Mouse (Mus musculus) layer of hippocampus, postnatal 25 days (tissue): ENCODE data around the gene Bcr. TPM values are rescaled to one million over a fixed set of nuclear protein-coding genes. Genes with fewer than 3 reads are reported as not detected.

Experiments used
- DNase-seq, 2 experiments: peaks; one replicate each; pipeline ENCODE4 v3.0.0; 2022; ENCODE audit warnings: mixed read lengths in 2 of 2, low spot score in 1 of 2; ENCODE audit errors: extremely low spot score in 1 of 2
- total RNA-seq, 2 experiments: library from RNA; stranded (reverse); gene quantifications; 2 replicates each; pipeline ENCODE4 v1.2.3; 2021

Bcr gene
- total RNA-seq, 2 experiments from 2014 or later = 107 to 109 TPM

DNA sequence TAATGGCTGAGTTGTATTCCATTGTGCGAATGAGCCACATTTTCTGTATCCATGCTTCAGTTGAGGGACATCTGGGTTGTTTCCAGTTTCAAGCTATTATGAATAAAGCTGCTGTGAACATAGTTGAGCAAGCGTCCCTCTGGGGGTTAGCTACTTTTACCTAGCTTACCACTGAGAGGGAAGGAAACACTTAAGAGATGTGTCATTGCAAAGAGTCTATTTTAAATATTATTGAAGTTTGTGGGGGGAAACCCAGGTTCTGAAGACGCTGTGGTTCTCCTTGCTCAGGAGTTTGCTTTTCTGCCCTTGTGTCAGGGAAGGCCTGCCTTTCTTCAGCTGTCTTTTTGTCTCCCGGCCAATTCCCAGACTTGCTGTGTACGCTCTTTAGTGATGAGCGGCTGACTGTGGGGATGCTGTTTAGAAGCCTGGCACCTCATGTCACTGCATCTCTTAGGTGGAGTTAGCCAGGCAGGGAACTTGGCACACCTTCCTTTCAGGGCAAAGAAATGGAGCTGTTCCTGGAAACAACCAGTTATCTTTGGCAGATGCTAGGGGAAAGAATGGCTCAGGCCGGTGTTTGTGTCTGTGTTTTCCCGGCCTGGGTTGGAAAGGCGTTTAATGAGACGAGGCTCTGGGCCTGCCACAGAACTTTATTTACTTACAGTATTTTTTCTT, 31.2 kb downstream of the Bcr start:
- DNase-seq = no peak

DNA sequence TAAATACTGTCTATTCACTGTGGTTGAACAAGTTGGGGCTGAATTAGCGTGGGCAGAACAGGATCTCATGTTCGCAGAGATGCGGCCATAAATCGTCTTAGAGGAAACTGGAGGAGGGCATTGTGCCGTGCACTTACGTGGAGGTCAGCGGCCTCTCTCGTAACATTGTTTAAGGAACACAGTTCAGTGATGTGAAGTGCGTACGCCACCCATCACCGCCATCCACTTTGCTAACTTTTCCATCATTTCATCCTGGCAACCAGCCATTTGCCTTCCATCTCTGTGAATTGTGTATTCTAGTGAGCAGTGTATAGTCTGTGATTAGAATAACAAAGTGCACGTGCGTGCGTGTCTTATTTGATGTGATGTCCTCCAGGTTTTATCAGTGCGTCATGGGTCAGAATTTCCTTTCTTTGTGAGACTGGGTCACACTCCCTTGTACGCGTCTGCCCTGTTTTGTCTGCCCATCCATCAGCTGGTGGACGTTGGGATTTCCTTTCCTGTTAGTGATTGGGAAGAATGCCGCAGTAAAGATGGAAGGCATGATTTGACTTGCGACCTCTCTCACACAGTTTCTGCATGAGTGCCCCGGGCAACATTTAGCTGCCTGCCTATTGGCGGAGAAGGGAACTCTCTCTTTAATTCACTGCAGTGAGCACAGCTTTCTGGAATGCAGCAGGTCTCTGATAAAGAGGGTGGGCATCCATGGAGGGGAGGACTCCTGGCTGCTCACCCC, 33.0 kb downstream of the Bcr start:
- DNase-seq = no peak

DNA sequence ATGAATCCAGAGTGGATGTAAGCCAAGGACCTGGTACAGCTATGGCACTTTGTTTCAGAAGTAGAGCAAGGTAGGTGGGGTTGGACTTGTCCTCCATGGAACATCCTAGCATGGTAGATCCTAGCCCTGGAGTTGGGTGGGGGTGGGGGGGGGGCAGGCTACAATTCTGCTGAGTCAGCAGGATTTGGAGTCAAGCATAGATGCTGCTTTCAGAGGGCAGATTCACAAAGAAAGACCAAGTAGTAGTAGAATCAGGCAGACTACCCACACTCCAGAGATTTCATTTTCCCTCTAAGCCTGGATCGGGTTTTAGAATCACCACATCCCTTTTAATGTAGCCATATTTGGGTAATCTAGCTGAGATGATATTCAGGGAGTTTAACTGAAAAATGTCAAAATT, 33.9 kb downstream of the Bcr start:
- no peak for DNase-seq

DNA sequence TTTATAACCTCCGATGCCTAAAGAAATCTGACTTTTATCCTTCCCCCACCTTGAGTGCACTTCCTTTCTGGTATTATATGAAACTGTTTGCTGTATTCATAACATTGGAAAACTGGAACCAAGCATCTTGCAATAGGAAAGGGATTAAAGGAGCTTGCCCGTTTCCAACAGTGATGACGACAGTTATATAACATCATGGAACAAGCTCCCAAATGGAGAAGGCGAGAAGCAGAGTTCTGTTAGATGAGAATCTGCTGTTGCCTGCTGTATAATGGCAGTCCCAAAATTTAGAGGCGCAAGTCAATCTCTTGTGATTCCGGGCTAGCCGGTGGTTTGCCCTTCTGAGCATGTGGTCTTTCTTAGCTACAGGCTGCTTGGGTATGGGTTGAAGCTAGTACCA, 34.8 kb downstream of the Bcr start:
- DNase-seq = no peak

DNA sequence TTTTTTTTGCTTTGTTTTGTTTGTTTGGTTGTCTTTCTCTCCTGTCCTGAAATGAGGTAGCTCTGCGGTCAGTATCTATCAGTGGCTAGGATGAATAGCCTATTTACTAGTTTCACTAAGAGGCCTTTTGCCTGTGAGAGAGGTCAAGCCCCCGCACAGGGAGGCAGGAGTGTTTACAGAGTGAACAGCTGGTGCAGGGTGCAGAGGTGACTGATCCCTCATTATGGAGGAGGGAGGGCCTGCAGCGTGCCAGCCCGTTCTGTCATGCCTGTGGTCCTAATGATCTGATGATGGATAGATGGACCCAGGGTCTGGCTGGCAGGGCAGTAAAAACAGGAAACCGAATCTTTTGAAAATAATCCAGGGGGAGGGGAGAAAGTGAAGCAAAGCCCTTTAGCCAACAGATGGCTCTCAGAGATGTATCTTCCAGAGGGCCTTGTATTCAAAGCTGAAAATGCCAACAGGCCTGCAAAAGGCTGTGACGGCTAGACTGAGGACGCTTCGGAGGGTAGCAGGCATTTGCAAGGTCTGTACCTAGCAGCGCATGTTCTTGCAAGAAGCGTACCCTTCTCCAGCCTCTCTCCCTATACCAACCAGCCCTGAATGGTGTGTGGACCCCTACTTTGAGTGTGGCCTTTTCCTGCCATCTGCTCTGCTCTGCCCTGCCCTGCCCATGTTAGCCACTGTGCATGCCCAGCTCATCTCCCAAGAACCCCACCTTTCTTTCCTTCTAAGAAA, 38.2 kb downstream of the Bcr start:
- no peak for DNase-seq

DNA sequence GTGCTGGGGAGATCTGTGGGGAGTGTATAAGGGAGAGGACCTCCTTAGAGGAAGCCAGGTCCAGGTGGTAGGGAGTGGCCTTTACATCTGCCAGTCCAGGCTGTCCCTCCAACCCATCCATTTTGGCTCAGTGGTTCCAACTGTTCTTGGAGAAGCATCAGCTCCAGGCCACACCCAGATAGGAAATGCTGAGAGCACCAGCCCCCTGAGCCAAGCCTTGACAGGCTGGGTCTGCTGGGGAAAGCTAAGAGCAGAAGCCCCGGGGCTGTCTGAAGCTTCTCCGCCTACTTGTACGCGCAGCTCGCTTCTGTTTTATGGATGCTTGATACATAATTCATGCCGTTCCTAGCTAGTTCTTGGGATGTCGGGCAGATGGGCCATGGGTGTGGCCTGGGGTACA, 39.9 kb downstream of the Bcr start:
- peak in 1 of 2 experiments; percentile 31 for DNase-seq

DNA sequence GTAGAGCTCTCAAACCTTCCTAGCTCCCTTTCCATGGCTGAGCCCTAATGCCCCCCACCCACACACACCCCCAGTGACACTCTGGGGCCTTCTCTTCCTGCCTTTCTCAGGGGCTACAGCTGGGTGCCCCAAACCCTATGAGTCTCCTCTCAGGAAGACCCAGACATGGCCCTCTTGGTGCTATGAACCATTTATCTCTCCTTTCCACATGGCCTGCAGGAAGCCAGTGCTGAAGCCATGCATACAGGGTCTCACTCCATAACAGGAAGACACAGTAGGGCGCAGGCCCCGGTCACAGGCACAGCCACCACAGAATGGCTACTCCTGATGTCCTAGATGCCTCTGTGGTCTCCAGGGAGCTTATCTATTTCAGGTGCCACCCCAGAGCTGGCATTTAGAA, 43.1 kb downstream of the Bcr start:
- DNase-seq = no peak

DNA sequence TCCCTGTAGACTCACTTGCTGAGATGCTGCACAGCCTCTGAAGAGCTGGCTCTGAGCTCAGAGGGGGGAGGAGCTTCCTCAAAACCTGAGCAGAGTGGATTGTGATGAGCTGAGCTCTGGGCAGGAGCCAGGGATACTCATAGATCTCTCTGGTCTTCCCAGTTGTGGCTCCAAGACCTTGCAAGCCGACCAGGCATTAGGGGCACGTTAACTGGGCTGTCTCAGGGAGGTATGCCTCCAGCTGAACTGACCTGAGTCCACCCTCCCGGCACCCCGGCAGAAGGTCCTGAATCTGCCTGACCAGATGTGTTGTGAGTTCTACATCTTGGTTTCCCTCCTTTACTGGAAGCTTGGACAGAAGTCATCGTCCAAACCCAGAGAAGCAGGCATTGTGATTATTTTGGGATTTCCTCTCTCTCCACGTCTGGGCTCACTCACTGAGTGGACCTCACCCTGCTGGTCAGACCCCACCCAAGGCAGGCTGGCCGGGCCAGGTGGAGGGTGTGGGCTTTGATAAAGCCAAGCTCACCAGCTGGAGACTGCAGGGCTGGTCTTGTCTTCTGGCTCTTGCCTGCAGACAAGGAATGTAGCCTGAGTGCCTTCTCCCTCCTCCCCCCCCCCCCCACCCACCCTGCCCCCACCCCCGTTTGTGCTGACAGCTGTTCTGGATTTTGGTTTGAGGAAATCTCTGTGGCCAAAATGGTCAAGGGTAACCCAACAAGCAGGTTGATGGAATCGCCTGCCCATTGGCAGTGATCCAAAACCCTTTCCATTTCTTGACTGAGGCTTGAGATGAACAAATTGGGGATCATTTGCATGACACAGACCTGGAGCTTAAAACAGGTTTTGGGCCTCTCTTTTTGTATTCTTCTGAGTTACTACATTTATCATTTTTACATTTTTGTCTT, 44.1 kb downstream of the Bcr start:
- DNase-seq = no peak

DNA sequence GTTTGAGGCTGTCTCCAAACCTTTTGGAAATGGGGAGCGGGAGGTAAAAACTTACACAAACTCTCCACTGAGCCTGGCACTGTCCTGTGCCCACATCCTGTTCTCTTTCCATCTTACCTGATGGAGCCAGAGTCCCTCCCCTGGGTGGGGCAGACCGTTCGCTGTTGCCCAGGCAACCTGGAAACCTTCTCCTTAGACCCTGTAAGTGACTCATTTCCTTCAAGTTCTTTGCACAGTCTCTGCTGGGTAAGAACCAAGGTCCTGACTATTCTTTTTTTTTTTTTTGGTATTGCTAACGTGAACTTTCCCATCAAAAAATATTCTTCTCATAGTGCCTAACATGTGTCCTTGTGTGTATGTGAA, 44.7 kb downstream of the Bcr start:
- DNase-seq = no peak

DNA sequence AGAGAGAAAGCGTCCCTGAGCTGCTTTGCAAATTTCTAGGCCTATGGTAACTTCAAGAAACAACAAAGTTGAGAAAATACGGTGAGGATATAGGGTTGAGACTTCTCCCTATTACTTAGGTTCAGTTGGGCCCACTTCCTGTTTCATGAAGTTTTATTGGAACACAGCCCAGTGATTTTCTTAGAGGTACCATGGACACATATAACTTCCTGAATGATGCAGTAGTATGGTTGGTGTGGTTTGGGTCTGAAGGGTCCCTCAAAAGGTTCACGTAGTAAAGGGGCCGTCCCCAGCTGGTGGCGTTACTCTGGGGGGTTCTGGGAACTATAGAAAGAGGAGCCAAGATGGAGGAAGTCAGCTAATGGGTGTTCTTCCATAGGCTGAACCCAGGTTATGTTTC, 45.3 kb downstream of the Bcr start:
- DNase-seq = no peak

DNA sequence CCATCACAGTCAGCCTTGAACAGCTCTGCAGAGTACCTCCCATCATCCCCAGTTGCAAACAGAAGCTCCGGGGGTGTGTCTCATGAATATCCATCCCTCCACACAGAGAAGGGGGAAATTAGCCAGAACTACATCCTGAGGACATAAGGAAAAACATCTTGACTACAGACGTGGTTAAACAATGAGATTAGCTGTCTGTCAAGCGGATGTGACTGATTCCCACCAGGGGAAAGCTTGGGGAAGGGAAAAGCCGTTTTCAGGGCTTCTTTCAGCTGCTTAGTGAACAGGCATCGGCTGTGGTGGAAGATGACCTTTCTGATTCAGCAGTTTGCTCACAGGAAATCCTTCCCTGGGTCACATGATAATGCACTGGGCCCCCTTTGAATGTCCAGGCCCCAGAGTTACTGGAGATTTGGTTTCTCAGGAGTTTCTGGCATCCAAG, 46.6 kb downstream of the Bcr start:
- DNase-seq = no peak

DNA sequence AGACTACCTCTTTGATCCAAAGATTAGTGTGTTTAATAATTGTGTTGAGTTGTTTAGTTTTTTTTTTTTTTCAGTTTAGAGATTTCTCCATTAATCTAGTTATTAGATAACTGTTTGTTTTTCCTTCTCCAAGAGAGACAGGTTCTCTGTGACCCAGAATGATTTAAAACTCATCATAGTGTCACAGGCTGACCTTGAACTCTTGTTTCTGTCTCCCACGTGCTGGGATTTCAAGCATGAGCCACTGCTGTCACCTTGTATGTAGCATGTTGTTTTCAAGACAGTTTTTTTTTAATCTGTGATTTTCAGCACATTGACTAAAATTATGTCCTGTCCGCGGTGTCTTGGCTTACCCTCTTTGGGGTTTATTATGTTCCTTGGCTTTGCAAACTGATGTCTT, 47.7 kb downstream of the Bcr start:
- DNase-seq = no peak

DNA sequence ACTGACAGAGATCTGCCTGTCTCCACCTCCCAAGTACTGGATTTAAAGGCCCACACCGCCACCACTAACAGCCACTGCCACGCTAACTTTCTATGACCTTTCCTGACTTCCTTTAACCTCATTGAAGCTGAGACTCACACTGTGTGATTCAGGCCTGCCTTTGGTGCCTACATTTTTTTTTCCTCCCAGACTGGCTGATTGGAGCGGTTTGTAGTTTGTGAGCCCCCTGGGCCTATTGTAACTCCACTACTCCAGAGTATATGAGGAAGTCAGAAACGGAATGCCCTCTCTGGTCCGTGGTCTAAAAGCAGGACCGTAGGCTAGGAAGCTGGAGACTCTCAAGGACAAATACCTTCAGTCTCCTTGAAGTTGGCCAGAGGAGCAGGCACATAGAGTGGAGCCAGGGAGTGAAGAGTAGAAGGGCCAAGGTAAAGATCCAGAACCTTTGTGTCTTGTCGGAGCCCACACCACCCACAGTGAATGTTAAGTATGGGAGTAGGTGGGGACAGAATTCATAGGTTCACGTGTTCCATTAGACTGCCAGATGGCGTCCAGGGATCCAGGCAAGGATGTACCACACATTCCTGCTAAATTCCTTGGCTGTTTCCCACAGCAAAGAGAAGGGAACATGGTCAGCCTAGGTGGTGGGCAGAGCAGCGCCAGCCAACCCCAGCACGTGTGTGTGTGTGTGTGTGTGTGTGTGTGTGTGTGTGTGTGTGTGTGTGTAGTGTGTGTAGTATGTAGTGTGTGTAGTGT, 51.2 kb downstream of the Bcr start:
- no peak for DNase-seq

DNA sequence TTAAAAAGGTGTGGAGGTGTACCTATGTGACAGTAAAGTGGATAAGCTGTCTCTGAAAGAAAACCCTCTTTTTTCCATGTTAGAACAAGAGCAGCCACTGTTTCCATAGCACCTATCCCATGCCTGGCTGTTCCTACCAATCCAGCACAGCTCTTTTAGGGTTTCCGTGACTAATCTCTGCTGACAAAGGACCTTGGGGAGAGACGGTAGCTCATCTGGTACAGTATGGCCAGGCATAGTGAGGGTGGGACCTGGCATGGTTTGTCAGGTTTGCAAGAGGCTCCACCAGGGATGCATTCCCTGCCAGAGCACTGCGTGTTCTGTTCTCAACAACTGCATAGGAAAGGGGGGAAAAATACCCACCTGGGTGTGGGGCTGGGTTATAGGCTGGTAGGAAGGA, 52.0 kb downstream of the Bcr start:
- no peak for DNase-seq

DNA sequence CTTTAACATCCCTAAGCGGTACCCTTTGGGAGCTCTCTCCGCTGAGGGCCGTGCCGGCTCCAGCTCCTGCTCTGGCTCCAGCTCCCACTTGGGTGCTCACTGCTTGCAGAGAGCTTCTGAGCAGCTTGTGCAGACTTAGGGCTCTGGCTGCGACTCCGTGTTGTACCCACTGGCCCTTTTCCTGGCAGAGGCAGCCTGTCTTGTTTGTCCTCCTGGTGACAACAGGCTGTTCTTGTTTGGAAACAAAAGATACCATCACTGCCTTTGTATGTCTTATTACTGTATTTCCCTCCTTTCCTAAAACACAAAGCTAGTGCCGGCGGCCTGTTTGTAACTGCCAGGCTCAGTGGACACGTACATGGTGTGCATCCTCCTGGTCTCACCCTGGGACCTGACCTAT, 53.2 kb downstream of the Bcr start:
- no peak for DNase-seq

DNA sequence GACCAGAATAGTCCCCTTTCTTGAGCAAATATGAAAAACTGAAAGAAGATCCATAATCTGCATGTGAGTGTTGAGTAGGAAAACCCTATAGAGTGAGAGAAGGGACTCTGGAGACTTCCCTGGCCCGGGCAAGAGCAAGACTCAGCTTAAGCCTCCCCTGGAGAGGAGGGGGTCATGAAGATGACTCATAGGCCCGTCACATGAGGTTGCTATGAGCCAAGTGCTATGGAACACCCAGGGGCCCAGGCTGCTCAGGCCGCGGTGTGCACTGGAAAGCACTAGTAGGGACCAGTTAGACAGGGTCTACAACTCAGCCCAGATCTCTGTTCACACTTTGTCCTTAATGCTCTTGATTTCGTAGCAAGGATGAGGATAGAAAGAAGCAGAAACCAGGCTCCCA, 54.8 kb downstream of the Bcr start:
- no peak for DNase-seq

DNA sequence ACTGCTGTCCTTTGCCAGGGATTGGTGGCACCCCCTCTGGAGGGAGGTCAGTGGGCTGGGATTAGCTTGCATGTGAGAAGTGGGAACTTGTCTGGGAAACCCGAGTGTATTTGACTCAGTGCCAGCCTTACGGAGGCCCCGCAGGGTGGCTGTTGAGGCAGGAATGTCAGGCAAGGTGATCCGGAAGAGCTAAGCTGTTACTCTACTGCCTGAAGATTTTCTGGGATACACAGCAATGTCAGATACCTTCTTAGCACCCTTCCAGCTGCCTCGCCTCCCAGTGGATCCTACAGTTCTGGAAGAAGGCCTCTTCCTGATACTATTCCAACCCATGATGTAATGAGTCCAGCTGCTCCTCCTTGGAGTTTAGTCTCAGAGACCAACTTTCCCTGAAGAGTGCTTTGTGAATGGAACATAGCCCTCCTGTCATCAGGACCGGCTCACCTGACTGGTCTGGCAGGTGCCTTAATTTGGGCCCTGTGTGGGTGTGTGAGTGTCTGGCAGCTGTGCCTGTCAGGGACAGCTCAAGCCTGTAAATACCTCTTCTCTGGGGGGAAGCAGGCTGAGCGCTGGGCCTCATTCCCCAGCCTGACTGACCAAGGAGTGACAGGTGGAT, 56.6 kb downstream of the Bcr start:
- DNase-seq = no peak

DNA sequence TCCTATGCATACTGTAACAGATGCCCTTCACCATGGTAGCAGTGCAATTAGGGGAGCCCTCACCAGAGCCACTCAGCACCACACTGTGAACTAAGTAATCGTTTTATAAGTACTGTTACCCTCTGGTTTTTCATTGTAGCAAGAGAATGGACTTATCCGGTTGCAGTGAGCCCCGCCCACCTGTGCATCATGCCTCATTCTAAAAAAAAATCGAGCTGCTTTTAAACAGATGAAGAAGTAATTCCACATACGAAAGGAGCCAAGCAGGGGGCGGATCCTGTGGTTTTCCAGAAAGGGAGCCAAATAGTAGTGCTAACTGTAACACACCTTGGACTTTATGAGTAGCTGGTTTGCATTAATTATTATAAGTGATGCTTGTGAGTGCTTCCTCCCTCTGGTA, 58.1 kb downstream of the Bcr start:
- no peak for DNase-seq

DNA sequence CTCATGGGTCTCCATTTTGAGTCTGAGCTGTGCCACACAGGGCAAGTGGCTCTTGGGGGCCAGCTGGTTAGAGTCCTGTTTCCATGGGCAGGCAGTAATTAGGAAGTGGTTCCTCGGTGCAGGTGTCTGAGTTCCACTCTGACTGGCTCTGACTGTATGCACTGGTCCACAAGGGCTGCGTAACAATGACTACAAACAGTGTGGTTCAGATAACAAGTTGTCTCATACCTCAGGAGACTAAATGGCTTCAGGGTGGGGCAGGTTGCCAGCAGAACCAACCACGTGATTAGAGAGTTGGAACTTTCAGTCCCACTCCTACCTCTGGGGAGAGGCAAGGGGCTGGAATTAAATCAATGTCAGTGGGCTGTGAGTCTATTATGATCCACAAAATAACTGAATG, 59.0 kb downstream of the Bcr start:
- DNase-seq = no peak

DNA sequence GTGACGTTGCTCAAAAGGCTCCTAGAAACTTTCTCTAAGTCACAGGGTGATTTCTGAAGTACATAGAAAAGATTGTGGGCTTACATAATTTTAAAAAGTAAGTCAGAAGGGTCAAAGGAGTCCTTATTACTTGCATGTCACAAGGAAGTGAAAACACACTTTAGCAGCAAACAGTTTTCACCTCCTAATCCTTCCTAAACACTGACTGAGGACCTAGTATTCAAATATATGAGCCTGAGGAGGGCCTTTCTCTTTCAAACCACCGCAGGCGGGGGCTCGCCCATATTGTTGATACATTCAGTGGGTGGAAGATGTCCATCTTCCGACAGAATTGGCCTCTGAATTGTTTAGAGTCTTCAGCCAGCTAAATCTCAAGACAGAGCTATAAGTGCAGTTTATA, 59.8 kb downstream of the Bcr start:
- DNase-seq = no peak
